Mouse (Mus musculus) myocyte (in vitro differentiated cells): ENCODE data around the gene Ssh1. TPM values are rescaled to one million over a fixed set of nuclear protein-coding genes. Genes with fewer than 3 reads are reported as not detected.

Source experiments
- H3K27me3 ChIP-seq: one replicate; pipeline ENCODE4 v1.6.1; 2011; ENCODE audit not compliant: control insufficient read depth, insufficient read depth, insufficient read length
- H3K36me3 ChIP-seq: one replicate; pipeline ENCODE4 v1.6.1; 2011; ENCODE audit not compliant: control insufficient read depth, insufficient read depth
- H3K4me2 ChIP-seq: one replicate; pipeline ENCODE4 v1.6.1; 2011; ENCODE audit warnings: low read depth, control low read depth
- H3K4me3 ChIP-seq: one replicate; pipeline ENCODE4 v1.5.1; 2011; ENCODE audit warnings: mild to moderate bottlenecking, control low read depth, moderate library complexity
- H3K79me2 ChIP-seq: one replicate; pipeline ENCODE4 v1.6.1; 2011; ENCODE audit not compliant: control insufficient read depth, insufficient read depth
- H3ac ChIP-seq: one replicate; pipeline ENCODE4 v1.6.1; 2011; ENCODE audit not compliant: control insufficient read depth, insufficient read length
- CEBPB ChIP-seq: IDR thresholded peaks from 2 replicates; pipeline ENCODE4 v1.6.1; 2011; ENCODE audit warnings: mild to moderate bottlenecking, moderate library complexity; ENCODE audit not compliant: poor library complexity, insufficient read depth, severe bottlenecking
- E2F4 ChIP-seq: IDR thresholded peaks from one replicate; pipeline ENCODE4 v1.6.1; 2011; ENCODE audit warnings: mild to moderate bottlenecking, control low read depth, moderate library complexity; ENCODE audit not compliant: insufficient read depth
- MAX ChIP-seq: IDR thresholded peaks from one replicate; pipeline ENCODE4 v1.6.1; 2011; ENCODE audit warnings: low read depth, mild to moderate bottlenecking, control low read depth
- MYOD1 ChIP-seq, 3 experiments: IDR thresholded peaks; one replicate each; pipeline ENCODE4 v1.6.1; 2011; ENCODE audit warnings: control low read depth in 2 of 3, low read depth in 2 of 3, mild to moderate bottlenecking in 2 of 3, moderate library complexity in 1 of 3; ENCODE audit not compliant: insufficient read length in 2 of 3, control insufficient read depth in 1 of 3
- MYOG ChIP-seq, 3 experiments: IDR thresholded peaks; one replicate each; pipeline ENCODE4 v1.6.1; 2011; ENCODE audit warnings: control low read depth in 2 of 3, low read depth in 2 of 3, mild to moderate bottlenecking in 2 of 3; ENCODE audit not compliant: insufficient read length in 2 of 3, control insufficient read depth in 1 of 3, insufficient read depth in 1 of 3
- POLR2A ChIP-seq: IDR thresholded peaks from one replicate; pipeline ENCODE4 v1.6.1; 2011; ENCODE audit warnings: low read depth, mild to moderate bottlenecking, control low read depth, moderate library complexity; ENCODE audit not compliant: insufficient read length
- POLR2AphosphoS2 ChIP-seq: IDR thresholded peaks from one replicate; pipeline ENCODE4 v1.6.1; 2011; ENCODE audit warnings: low read depth, control low read depth; ENCODE audit not compliant: insufficient read length
- REST ChIP-seq: IDR thresholded peaks from one replicate; pipeline ENCODE4 v1.6.1; 2011; ENCODE audit warnings: mild to moderate bottlenecking, control low read depth, moderate library complexity; ENCODE audit not compliant: insufficient read depth, insufficient read length
- SRF ChIP-seq: IDR thresholded peaks from one replicate; pipeline ENCODE4 v1.6.1; 2011; ENCODE audit warnings: low read depth; ENCODE audit not compliant: control insufficient read depth, insufficient read length
- TCF12 ChIP-seq: IDR thresholded peaks from one replicate; pipeline ENCODE4 v1.6.1; 2011; ENCODE audit warnings: mild to moderate bottlenecking, control low read depth; ENCODE audit not compliant: poor library complexity, insufficient read depth, severe bottlenecking
- TCF3 ChIP-seq: IDR thresholded peaks from one replicate; pipeline ENCODE4 v1.6.1; 2011; ENCODE audit warnings: low read depth, control low read depth; ENCODE audit not compliant: insufficient read length
- USF1 ChIP-seq: IDR thresholded peaks from one replicate; pipeline ENCODE4 v1.6.1; 2011; ENCODE audit warnings: low read depth, mild to moderate bottlenecking, control low read depth, moderate library complexity
- polyA plus RNA-seq: library from polyadenylated mRNA; unstranded; fragments of >200 nt; fragmentation: generic; extraction: Trizol; gene quantifications from one replicate; pipeline ENCODE4 v1.2.1, GENCODE M21; 2012; ENCODE audit warnings: missing spikeins

The Ssh1 gene
- polyA plus RNA-seq, 1 experiment: 3.4 TPM

- no peaks in the 10 kb centered on the region for H3K36me3 ChIP-seq
- H3K4me2 ChIP-seq: peak overlapping the region; percentile 76
- H3K79me2 ChIP-seq: peaks cover 98% of the 10 kb centered on the region
- H3K4me3 ChIP-seq: no peak overlapping the region
- TF ChIP-seq CEBPB (no peak), USF1 (no peak), TCF12 (no peak), REST (no peak)
- no peak overlapping the region for H3ac ChIP-seq
- no peaks in the 10 kb centered on the region for H3K27me3 ChIP-seq
These were observed 91.7 kb downstream of the Ssh1 start for GRCm38 (mm10) chr5:113902017-113902416.

- H3ac ChIP-seq: no peak overlapping the region
- no peaks in the 10 kb centered on the region for H3K36me3 ChIP-seq
- no peak for TF ChIP-seq TCF3
- peak; percentile 46 to 94 (median 86) for TF ChIP-seq MYOD1 (IDR thresholded peaks at IDR 0.05; ENCODE audit: control insufficient read depth in 1 of 3, insufficient read length in 2 of 3, low read depth in 2 of 3)
- no peak for TF ChIP-seq E2F4
- peak; percentile 51 for TF ChIP-seq TCF12
- TF ChIP-seq MYOG (IDR thresholded peaks at IDR 0.05; ENCODE audit: control insufficient read depth in 1 of 3, insufficient read depth in 1 of 3, insufficient read length in 2 of 3, low read depth in 2 of 3): peak; percentile 76 to 98 (median 82)
- H3K4me2 ChIP-seq: peak overlapping the region; percentile 76
- no peak overlapping the region for H3K4me3 ChIP-seq
- H3K79me2 ChIP-seq: peaks cover 98% of the 10 kb centered on the region
- no peaks in the 10 kb centered on the region for H3K27me3 ChIP-seq
These were observed 92.6 kb downstream of the Ssh1 start for GRCm38 (mm10) chr5:113901074-113901571.

- H3K4me3 ChIP-seq: no peak overlapping the region
- H3K27me3 ChIP-seq: no peaks in the 10 kb centered on the region
- H3K4me2 ChIP-seq: peak overlapping the region; percentile 53
- H3K79me2 ChIP-seq: peaks cover 97% of the 10 kb centered on the region
- TF ChIP-seq CEBPB: no peak
- peak; percentile 13 for TF ChIP-seq SRF
- H3ac ChIP-seq: no peak overlapping the region
- H3K36me3 ChIP-seq: no peaks in the 10 kb centered on the region
These were observed 94.2 kb downstream of the Ssh1 start for GRCm38 (mm10) chr5:113899543-113899942.

- no peak overlapping the region for H3K4me2 ChIP-seq
- no peak overlapping the region for H3ac ChIP-seq
- H3K79me2 ChIP-seq: peaks cover 99% of the 10 kb centered on the region
- no peaks in the 10 kb centered on the region for H3K27me3 ChIP-seq
- H3K36me3 ChIP-seq: no peaks in the 10 kb centered on the region
- TF ChIP-seq MYOG (IDR thresholded peaks at IDR 0.05; ENCODE audit: control insufficient read depth in 1 of 3, insufficient read depth in 1 of 3, insufficient read length in 2 of 3, low read depth in 2 of 3) (no peak), E2F4 (no peak), POLR2A (no peak), USF1 (no peak), REST (no peak), MYOD1 (IDR thresholded peaks at IDR 0.05; ENCODE audit: control insufficient read depth in 1 of 3, insufficient read length in 2 of 3, low read depth in 2 of 3) (no peak), POLR2AphosphoS2 (no peak), MAX (no peak), CEBPB (no peak), TCF12 (no peak), TCF3 (no peak), SRF (no peak)
- no peak overlapping the region for H3K4me3 ChIP-seq
These were observed 101.7 kb downstream of the Ssh1 start for GRCm38 (mm10) chr5:113892005-113892404.

- Histone ChIP-seq H3K36me3 (no peaks in the 10 kb centered on the region), H3K4me3 (no peak overlapping the region), H3K4me2 (no peak overlapping the region), H3K79me2 (peaks cover 97% of the 10 kb centered on the region), H3K27me3 (no peaks in the 10 kb centered on the region), H3ac (no peak overlapping the region)
- TF ChIP-seq REST (no peak), TCF12 (no peak), E2F4 (no peak), MYOD1 (IDR thresholded peaks at IDR 0.05; ENCODE audit: control insufficient read depth in 1 of 3, insufficient read length in 2 of 3, low read depth in 2 of 3) (no peak), POLR2A (no peak), CEBPB (no peak), USF1 (no peak), MAX (no peak), POLR2AphosphoS2 (no peak), TCF3 (no peak), MYOG (IDR thresholded peaks at IDR 0.05; ENCODE audit: control insufficient read depth in 1 of 3, insufficient read depth in 1 of 3, insufficient read length in 2 of 3, low read depth in 2 of 3) (no peak), SRF (no peak)
These were observed 102.8 kb downstream of the Ssh1 start for GRCm38 (mm10) chr5:113890874-113891273.
